Mouse (Mus musculus) liver, embryonic 14 days (tissue): ENCODE measurements around the gene Clcn3. TPM values are rescaled to one million over a fixed set of nuclear protein-coding genes. Genes with fewer than 3 reads are reported as not detected.

Experiments used
- polyA plus RNA-seq: library from polyadenylated mRNA; depleted of rRNA; stranded (reverse); fragments of >200 nt; gene quantifications from 2 replicates; pipeline ENCODE4 v1.2.3, GENCODE M21; 2012; rRNA removed

The Clcn3 gene
- 28.3 and 32.0 TPM in 2 replicates for polyA plus RNA-seq

GRCm38 (mm10) chr8:60982701-60983687 lies at the start of gene Clcn3:
Gene Clcn3 (minus strand): TSS chr8:60983300.

GRCm38 (mm10) chr8:60992910-60993638 lies 10.0 kb upstream of the Clcn3 start, which contains the start of gene Nek1:
Gene Nek1 (plus strand): TSS chr8:60993195.

GRCm38 (mm10) chr8:60889843-60890519 lies 93.1 kb downstream of the Clcn3 start, which contains the start of gene Hpf1:
Gene Hpf1 (plus strand): TSS chr8:60890418.

Other genes with a start within 250 kb of the Clcn3 start
- gene Hpf1, start 92.9 kb downstream of the Clcn3 start, polyA plus RNA-seq, result 42.9 and 45.7 TPM in 2 replicates
- 3.1 TPM in 2 replicates for gene Nek1, start 9.9 kb upstream of the Clcn3 start, polyA plus RNA-seq
- gene Sh3rf1, start 240.6 kb upstream of the Clcn3 start, polyA plus RNA-seq, result 0.68 and 0.69 TPM in 2 replicates